Mouse (Mus musculus): ENCODE data around the gene Acoxl.

DNA sequence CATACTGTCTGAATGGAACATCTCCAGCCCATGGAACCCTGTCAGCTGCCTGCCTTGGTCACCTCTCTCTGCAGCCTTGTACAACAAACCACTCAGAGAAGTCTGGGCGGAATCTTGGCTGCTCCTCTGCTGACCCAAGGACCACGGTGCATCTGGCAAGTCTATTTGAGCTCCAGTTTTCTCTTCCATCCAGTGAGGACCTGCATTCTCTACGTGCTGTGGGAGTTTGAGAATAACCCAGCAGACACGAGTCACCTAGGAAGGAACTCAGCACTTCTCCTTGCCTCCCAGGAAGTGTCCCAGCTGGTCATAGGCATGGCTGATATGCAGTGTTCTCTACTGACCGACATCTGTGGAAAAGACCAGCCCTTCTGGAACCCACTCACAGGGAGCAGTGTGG lies 295.8 kb downstream of the Acoxl start:
- TF ChIP-seq POLR2A (IDR thresholded peaks at IDR 0.05; ENCODE audit: borderline replicate concordance, control insufficient read depth, low read depth, low read length) (no peak), CTCF (IDR thresholded peaks at IDR 0.05; ENCODE audit: control insufficient read depth, insufficient read depth, low read length) (no peak)
